ENCODE assay signal across 8 mouse cellular contexts in the genomic region with DNA sequence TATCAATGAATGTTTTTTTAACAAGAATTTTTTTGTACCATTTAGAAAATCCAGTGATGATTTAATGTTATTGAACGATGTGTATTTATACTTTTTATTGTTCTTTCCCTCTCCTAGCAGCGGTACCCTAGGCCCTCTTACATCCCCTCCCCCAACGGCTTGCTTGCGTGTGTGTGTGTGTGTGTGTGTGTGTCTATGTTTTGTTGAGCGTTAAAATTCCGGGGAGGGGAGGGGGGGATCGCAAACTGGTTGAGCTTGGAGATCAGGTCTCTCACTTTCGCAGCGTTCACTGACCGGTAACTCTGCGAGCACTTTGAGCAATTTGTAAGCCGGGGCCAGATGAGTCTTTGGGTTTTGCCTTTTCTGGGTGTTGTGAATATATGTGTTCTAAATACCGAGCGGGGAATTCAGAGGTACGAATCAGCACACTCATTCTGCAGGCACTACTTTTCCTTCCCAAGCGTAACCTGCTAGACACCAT. TPM values are rescaled to one million over a fixed set of nuclear protein-coding genes. Genes with fewer than 3 reads are reported as not detected.
DNase-seq lines count a peak whose midpoint lies in the region; ATAC-seq and TF ChIP-seq lines count a peak whose summit lies in the region.

No protein-coding gene starts in this region.

- peak overlapping the region; percentile 84 for H3K4me3 ChIP-seq in heart, adult 2 months
- peak overlapping the region; percentile 88 to 93 for H3K4me3 ChIP-seq in ES-E14 (ENCODE audit: insufficient read depth in 1 of 2, low read depth in 1 of 2, low read length in 2 of 2, poor library complexity in 1 of 2, severe bottlenecking in 1 of 2)
- H3K4me3 ChIP-seq in forebrain, embryonic 16.5 days (replicated peaks; ENCODE audit: low read length) = peak overlapping the region; percentile 77

- H3K36me3 ChIP-seq in heart, adult 2 months (ENCODE audit: control insufficient read depth, insufficient read depth, low read length) = no peaks in the 10 kb centered on the region
- peaks cover 6% of the 10 kb centered on the region for H3K36me3 ChIP-seq in ES-E14 (ENCODE audit: control insufficient read depth, insufficient read depth, low read length, poor library complexity, severe bottlenecking)
- H3K36me3 ChIP-seq in forebrain, embryonic 16.5 days (ENCODE audit: control insufficient read depth, insufficient read depth) = no peaks in the 10 kb centered on the region

- no peaks in the 10 kb centered on the region for H3K27me3 ChIP-seq in heart, adult 2 months (ENCODE audit: control insufficient read depth, insufficient read depth, low read length)
- no peaks in the 10 kb centered on the region for H3K27me3 ChIP-seq in forebrain, embryonic 16.5 days (replicated peaks; ENCODE audit: control insufficient read depth, insufficient read depth, low read length)

- TF ChIP-seq EP300 in heart, adult 2 months (IDR thresholded peaks at IDR 0.05; ENCODE audit: insufficient read depth, low read depth, low read length) = no peak

- no peak for TF ChIP-seq POLR2A in heart, adult 2 months (IDR thresholded peaks at IDR 0.05; ENCODE audit: insufficient read depth, low read depth, low read length)

- H3K4me2 ChIP-seq in forebrain, embryonic 16.5 days (ENCODE audit: low read length) = peak overlapping the region; percentile 97

- no peaks in the 10 kb centered on the region for H3K79me2 ChIP-seq in heart, adult 2 months (replicated peaks; ENCODE audit: control insufficient read depth, insufficient read depth, low read length)

- H3K4me1 ChIP-seq in heart, adult 2 months (ENCODE audit: control insufficient read depth, insufficient read depth, low read length) = no peaks in the 10 kb centered on the region
- 0 out of 4 replicates have a peak, but pooled peaks cover 0 to 2% of the 10 kb centered on the region in 2 experiments for H3K4me1 ChIP-seq in ES-E14 (ENCODE audit: control insufficient read depth in 2 of 2, insufficient read depth in 2 of 2, low read length in 2 of 2, poor library complexity in 1 of 2)
- H3K4me1 ChIP-seq in forebrain, embryonic 16.5 days (replicated peaks; ENCODE audit: control insufficient read depth, insufficient read depth, low read length) = peaks cover 19% of the 10 kb centered on the region

- no peak overlapping the region; the same call in 1 of the 2 replicates for H3K27ac ChIP-seq in heart, adult 2 months
- peak overlapping the region; percentile 88 for H3K27ac ChIP-seq in ES-E14 (ENCODE audit: insufficient read depth, low read depth, low read length, poor library complexity, severe bottlenecking)
- no peak overlapping the region; the same call in 1 of the 2 replicates for H3K27ac ChIP-seq in forebrain, embryonic 16.5 days (ENCODE audit: low read length)

- ATAC-seq in forebrain, embryonic 16.5 days = no peak

- 3% methylated on average over 16 of the region's 16 CpGs for WGBS in heart, adult 2 months
- 0% methylated on average over 14 of the region's 16 CpGs for WGBS in forebrain, embryonic 16.5 days

- DNase-seq in heart, adult 2 months = no peak
- no peak for DNase-seq in heart, postnatal 36 days
- DNase-seq in ES-E14 (ENCODE audit: low read depth, low spot score) = no peak
- peak; percentile 66 for DNase-seq in mesoderm, embryonic 11.5 days (ENCODE audit: low read depth, low spot score)
- DNase-seq in spleen, postnatal 4 days (ENCODE audit: low spot score in 2 of 2) = no peak
- DNase-seq in layer of hippocampus, postnatal 10 days (ENCODE audit: low spot score in 2 of 2) = no peak
- no peak for DNase-seq in layer of hippocampus, postnatal 14 days (ENCODE audit: low spot score in 2 of 2)

- peak overlapping the region; percentile 3; the same call in 1 of the 2 replicates for H3K9ac ChIP-seq in heart, adult 2 months (ENCODE audit: low read depth, low read length)
- peak overlapping the region; percentile 81 for H3K9ac ChIP-seq in ES-E14 (ENCODE audit: insufficient read depth, low read depth, low read length, poor library complexity, severe bottlenecking)
- peak overlapping the region; percentile 65 for H3K9ac ChIP-seq in forebrain, embryonic 16.5 days (replicated peaks; ENCODE audit: low read depth, low read length)

- intact Hi-C loops in heart, adult 2 months (cut with DNase I) = no loop called here
- intact Hi-C loops in heart, postnatal 36 days (cut with DNase I) = loop anchor here (5.0 to 10.0 kb wide), 3 partner anchors 244 to 592 kb away; no protein-coding TSS in a partner anchor

- in situ Hi-C loops in ES-E14 (cut with MboI; ENCODE audit: low sequenced_read_pairs in 2 of 2, unreplicated experiment in 2 of 2) = no loop called here

- no peak for TF ChIP-seq CTCF in heart, adult 2 months (IDR thresholded peaks at IDR 0.05)

- H3K9me3 ChIP-seq in ES-E14 (ENCODE audit: control insufficient read depth, insufficient read depth, low read depth, low read length) = no peaks in the 10 kb centered on the region
- H3K9me3 ChIP-seq in forebrain, embryonic 16.5 days (ENCODE audit: control insufficient read depth, low read length) = no peaks in the 10 kb centered on the region

TF ChIP-seq in ES-E14, 5 proteins besides CTCF, POLR2A, EP300 and RAD21:
- TF ChIP-seq HCFC1 (IDR thresholded peaks at IDR 0.05; ENCODE audit: borderline replicate concordance, insufficient read depth, low read length) (no peak), CHD2 (IDR thresholded peaks at IDR 0.05; ENCODE audit: low read depth, low read length) (no peak), ZNF384 (IDR thresholded peaks at IDR 0.05; ENCODE audit: low read depth, low read length) (no peak), MAFK (IDR thresholded peaks at IDR 0.05; ENCODE audit: insufficient read depth, low read depth, low read length) (no peak), ZC3H11A (IDR thresholded peaks at IDR 0.05; ENCODE audit: borderline replicate concordance, low read depth, low read length) (no peak)

RNA-seq across cellular contexts. Expression of a gene that starts 1.3 kb away (rescaled TPM):
- total RNA-seq in heart, adult 2 months (2021) = 10 to 100 TPM; 16.6 to 18.7 TPM
- 9.8 and 14.0 TPM in 2 replicates for polyA plus RNA-seq in heart, adult 2 months (2012; rRNA removed)
- total RNA-seq in heart, postnatal 36 days (2021) = 10 to 100 TPM; 14.9 to 19.2 TPM
- total RNA-seq in ES-E14 (2012; rRNA removed) = 196 and 265 TPM in 2 replicates
- 8.7 and 10.4 TPM in 2 replicates for polyA plus RNA-seq in forebrain, embryonic 16.5 days (2015; fragmentation: Nextera tagmentation; extraction: Ambion mirVana)
- 10 to 100 TPM; 43.1 to 43.4 TPM for total RNA-seq in layer of hippocampus, postnatal 10 days (2021)
- total RNA-seq in layer of hippocampus, postnatal 14 days (2021) = 10 to 100 TPM; 34.5 TPM

Comparison
In these comparisons a context has a peak if more than half of its experiments do, and no peak if none do; other contexts are left out.
1. H3K9ac ChIP-seq: peak in every context shown above with its lines; median percentile 81 in ES-E14; 65 in forebrain, embryonic 16.5 days; 3 in heart, adult 2 months.